Mouse (Mus musculus): ENCODE data around the gene Trp53tg5. TPM values are rescaled to one million over a fixed set of nuclear protein-coding genes. Genes with fewer than 3 reads are reported as not detected.

Trp53tg5 gene
- total and polyA plus RNA-seq, 2 experiments, result not detected

GRCm38 (mm10) chr2:164500511-164500910 lies 27.0 kb upstream of the Trp53tg5 start:
- Histone ChIP-seq H3K36me3 (ENCODE audit: control insufficient read depth, insufficient read depth, low read length) (peaks cover 26% of the 10 kb centered on the region; the same call in 1 of the 2 replicates), H3K27ac (replicated peaks; ENCODE audit: insufficient read depth, low read depth, low read length) (no peak overlapping the region), H3K79me2 (ENCODE audit: control insufficient read depth, insufficient read depth, low read length) (peaks cover 6% of the 10 kb centered on the region; the same call in 1 of the 2 replicates), H3K4me1 (ENCODE audit: control insufficient read depth, insufficient read depth, low read length) (peaks cover 3% of the 10 kb centered on the region), H3K27me3 (ENCODE audit: control insufficient read depth, insufficient read depth, low read length) (no peaks in the 10 kb centered on the region), H3K9ac (ENCODE audit: low read depth, low read length) (no peak overlapping the region), H3K4me3 (ENCODE audit: insufficient read depth, low read depth, low read length) (no peak overlapping the region)
- no peak for DNase-seq (ENCODE audit: extremely low read depth, low read depth, low spot score)
- TF ChIP-seq POLR2A (IDR thresholded peaks at IDR 0.05; ENCODE audit: extremely low read depth, insufficient read depth, low read length) (no peak), CTCF (IDR thresholded peaks at IDR 0.05; ENCODE audit: low read depth, low read length) (no peak)
- WGBS, result 88% methylated on average over 7 of the region's 7 CpGs

GRCm38 (mm10) chr2:164499317-164499716 lies 25.8 kb upstream of the Trp53tg5 start:
- no peak for DNase-seq (ENCODE audit: extremely low read depth, low read depth, low spot score)
- Histone ChIP-seq H3K4me3 (ENCODE audit: insufficient read depth, low read depth, low read length) (no peak overlapping the region), H3K36me3 (ENCODE audit: control insufficient read depth, insufficient read depth, low read length) (peaks cover 21% of the 10 kb centered on the region; the same call in 1 of the 2 replicates), H3K4me1 (ENCODE audit: control insufficient read depth, insufficient read depth, low read length) (no peaks in the 10 kb centered on the region; the same call in 1 of the 2 replicates), H3K27me3 (ENCODE audit: control insufficient read depth, insufficient read depth, low read length) (no peaks in the 10 kb centered on the region), H3K79me2 (ENCODE audit: control insufficient read depth, insufficient read depth, low read length) (peaks cover 6% of the 10 kb centered on the region; the same call in 1 of the 2 replicates), H3K9ac (ENCODE audit: low read depth, low read length) (no peak overlapping the region), H3K27ac (replicated peaks; ENCODE audit: insufficient read depth, low read depth, low read length) (no peak overlapping the region)
- TF ChIP-seq POLR2A (IDR thresholded peaks at IDR 0.05; ENCODE audit: extremely low read depth, insufficient read depth, low read length), result no peak
- TF ChIP-seq CTCF (IDR thresholded peaks at IDR 0.05; ENCODE audit: low read depth, low read length), result peak; percentile 43
- 85% methylated on average over 5 of the region's 5 CpGs for WGBS

GRCm38 (mm10) chr2:164497691-164498268 lies 24.3 kb upstream of the Trp53tg5 start:
- WGBS, result 2% methylated on average over 21 of the region's 21 CpGs
- H3K27me3 ChIP-seq (ENCODE audit: control insufficient read depth, insufficient read depth, low read length), result no peaks in the 10 kb centered on the region
- H3K27ac ChIP-seq (replicated peaks; ENCODE audit: insufficient read depth, low read depth, low read length), result peak overlapping the region; percentile 9; the same call in 1 of the 2 replicates
- H3K79me2 ChIP-seq (ENCODE audit: control insufficient read depth, insufficient read depth, low read length), result peaks cover 6% of the 10 kb centered on the region; the same call in 1 of the 2 replicates
- H3K9ac ChIP-seq (ENCODE audit: low read depth, low read length), result peak overlapping the region; percentile 86
- H3K4me3 ChIP-seq (ENCODE audit: insufficient read depth, low read depth, low read length), result peak overlapping the region; percentile 89
- H3K4me1 ChIP-seq (ENCODE audit: control insufficient read depth, insufficient read depth, low read length), result no peaks in the 10 kb centered on the region; the same call in 1 of the 2 replicates
- DNase-seq (ENCODE audit: extremely low read depth, low read depth, low spot score), result peak; percentile 18
- TF ChIP-seq CTCF (IDR thresholded peaks at IDR 0.05; ENCODE audit: low read depth, low read length) (0 out of 2 replicates have a peak, but pooled peaks have one; percentile 9), POLR2A (IDR thresholded peaks at IDR 0.05; ENCODE audit: extremely low read depth, insufficient read depth, low read length) (no peak)
- H3K36me3 ChIP-seq (ENCODE audit: control insufficient read depth, insufficient read depth, low read length), result peaks cover 7% of the 10 kb centered on the region; the same call in 1 of the 2 replicates

GRCm38 (mm10) chr2:164496847-164497690 lies 23.5 kb upstream of the Trp53tg5 start, which contains the start of gene Pigt:
Gene Pigt (plus strand): TSS chr2:164497520.
- WGBS, result 4% methylated on average over 43 of the region's 43 CpGs
- TF ChIP-seq CTCF (IDR thresholded peaks at IDR 0.05; ENCODE audit: low read depth, low read length), result no peak
- TF ChIP-seq POLR2A (IDR thresholded peaks at IDR 0.05; ENCODE audit: extremely low read depth, insufficient read depth, low read length), result peak; percentile 79
- peak; percentile 65 for DNase-seq (ENCODE audit: extremely low read depth, low read depth, low spot score)
- Histone ChIP-seq H3K4me1 (ENCODE audit: control insufficient read depth, insufficient read depth, low read length) (no peaks in the 10 kb centered on the region; the same call in 1 of the 2 replicates), H3K36me3 (ENCODE audit: control insufficient read depth, insufficient read depth, low read length) (peaks cover 4% of the 10 kb centered on the region; the same call in 1 of the 2 replicates), H3K4me3 (ENCODE audit: insufficient read depth, low read depth, low read length) (peak within 1 kb of the TSS; percentile 89), H3K9ac (ENCODE audit: low read depth, low read length) (peak within 1 kb of the TSS; percentile 86), H3K27me3 (ENCODE audit: control insufficient read depth, insufficient read depth, low read length) (no peaks in the 10 kb centered on the region), H3K27ac (replicated peaks; ENCODE audit: insufficient read depth, low read depth, low read length) (peak within 1 kb of the TSS; percentile 77), H3K79me2 (ENCODE audit: control insufficient read depth, insufficient read depth, low read length) (peaks cover 6% of the 10 kb centered on the region; the same call in 1 of the 2 replicates)

- no peak for DNase-seq (ENCODE audit: extremely low read depth, low read depth, low spot score)
- no peak overlapping the region for H3K27ac ChIP-seq (replicated peaks; ENCODE audit: insufficient read depth, low read depth, low read length)
- no peaks in the 10 kb centered on the region for H3K27me3 ChIP-seq (ENCODE audit: control insufficient read depth, insufficient read depth, low read length)
- H3K9ac ChIP-seq (ENCODE audit: low read depth, low read length), result no peak overlapping the region
- 57% methylated on average over 1 of the region's 1 CpGs for whole genome bisulfite sequencing
- H3K4me1 ChIP-seq (ENCODE audit: control insufficient read depth, insufficient read depth, low read length), result no peaks in the 10 kb centered on the region; the same call in 1 of the 2 replicates
- no peak overlapping the region for H3K4me3 ChIP-seq (ENCODE audit: insufficient read depth, low read depth, low read length)
- H3K79me2 ChIP-seq (ENCODE audit: control insufficient read depth, insufficient read depth, low read length), result peaks cover 6% of the 10 kb centered on the region; the same call in 1 of the 2 replicates
- peaks cover 1% of the 10 kb centered on the region; the same call in 1 of the 2 replicates for H3K36me3 ChIP-seq (ENCODE audit: control insufficient read depth, insufficient read depth, low read length)
- TF ChIP-seq POLR2A (IDR thresholded peaks at IDR 0.05; ENCODE audit: extremely low read depth, insufficient read depth, low read length), result no peak
- no peak for TF ChIP-seq CTCF (IDR thresholded peaks at IDR 0.05; ENCODE audit: low read depth, low read length)
Measured at GRCm38 (mm10) chr2:164496331-164496730, 22.8 kb upstream of the Trp53tg5 start.

All from liver, adult 2 months (tissue).